Mouse (Mus musculus) olfactory bulb, adult 2 months (tissue): Measurements from ENCODE around the gene Ptges3l.

Experiments used
- CTCF ChIP-seq: fragments of 200-500 bp; IDR thresholded peaks from 2 replicates; pipeline ENCODE4 v1.5.1; 2012; ENCODE audit warnings: low read depth, mild to moderate bottlenecking, low read length, moderate library complexity; ENCODE audit not compliant: insufficient read depth
- POLR2A ChIP-seq: fragments of 200-500 bp; IDR thresholded peaks from 2 replicates; pipeline ENCODE4 v1.6.1; 2012; ENCODE audit warnings: mild to moderate bottlenecking, low read depth, low read length, moderate library complexity; ENCODE audit not compliant: insufficient read depth

DNA sequence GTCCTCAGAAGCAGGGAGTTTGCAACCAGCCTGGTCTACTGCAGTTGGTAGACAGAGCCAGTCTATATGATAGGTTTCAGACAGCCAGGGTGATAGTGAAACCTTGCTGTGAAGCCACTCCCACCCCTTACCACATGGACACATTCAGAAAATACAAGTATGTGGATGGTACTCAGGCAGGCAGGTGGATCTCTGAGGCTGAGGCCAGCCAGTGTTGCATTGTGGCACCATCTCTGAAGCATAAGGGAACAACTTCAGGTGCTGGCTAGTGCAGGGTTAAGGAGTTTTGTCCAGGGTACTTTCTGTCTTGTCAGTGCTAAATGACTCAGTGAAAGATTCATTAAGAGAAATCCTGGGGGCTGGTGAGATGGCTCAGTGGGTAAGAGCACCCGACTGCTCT is 21.2 kb upstream of the Ptges3l start:
- TF ChIP-seq CTCF = no peak
- TF ChIP-seq POLR2A = no peak
